Mouse (Mus musculus) sigmoid colon, adult 10 weeks (tissue): Measurements from ENCODE around the gene Grm2. TPM values are rescaled to one million over a fixed set of nuclear protein-coding genes. Genes with fewer than 3 reads are reported as not detected.

Source experiments
- polyA plus RNA-seq: library from polyadenylated mRNA; stranded (reverse); fragments of 350-450 nt; fragmentation: Illumina TruSeq; extraction: RNeasy Lipid Tissue Mini Kit (QIAGEN cat#74804); gene quantifications from one replicate; pipeline ENCODE4 v1.2.3, GENCODE M21; 2014; ENCODE audit warnings: low read depth, low replicate concordance

Gene Grm2
- polyA plus RNA-seq: not detected

GRCm38 (mm10) chr9:106655884-106656720, at the start of gene Grm2:
Gene Grm2 (minus strand): TSS chr9:106656082.

GRCm38 (mm10) chr9:106685249-106686101, 29.6 kb upstream of the Grm2 start, which contains the start of gene Tex264:
Gene Tex264 (minus strand): TSS chr9:106685927.

GRCm38 (mm10) chr9:106626282-106626681, 29.6 kb downstream of the Grm2 start, which contains the start of gene Iqcf6:
Gene Iqcf6 (plus strand): TSS chr9:106626582.

Other genes with a start within 250 kb of the Grm2 start
- gene Rpl29, start 226.6 kb downstream of the Grm2 start, polyA plus RNA-seq: 46.6 TPM
- gene Acy1, start 217.8 kb downstream of the Grm2 start, polyA plus RNA-seq: 2.6 TPM
- gene Abhd14b, start 208.6 kb downstream of the Grm2 start, polyA plus RNA-seq: 22.5 TPM
- gene Abhd14a, start 208.4 kb downstream of the Grm2 start, polyA plus RNA-seq: 2.9 TPM
- 1.1 TPM for gene Pcbp4, start 202.8 kb downstream of the Grm2 start, polyA plus RNA-seq
- not detected for gene Gpr62, start 190.1 kb downstream of the Grm2 start, polyA plus RNA-seq
- not detected for gene Rrp9, start 180.1 kb downstream of the Grm2 start, polyA plus RNA-seq
- gene Parp3, start 179.1 kb downstream of the Grm2 start, polyA plus RNA-seq: 11.2 TPM
- not detected for gene Iqcf1, start 156.1 kb downstream of the Grm2 start, polyA plus RNA-seq
- gene Iqcf5, start 141.5 kb downstream of the Grm2 start, polyA plus RNA-seq: not detected
- gene Iqcf3, start 94.5 kb downstream of the Grm2 start, polyA plus RNA-seq: not detected
- gene Iqcf4, start 85.1 kb downstream of the Grm2 start, polyA plus RNA-seq: not detected
- gene Iqcf6, start 29.5 kb downstream of the Grm2 start, polyA plus RNA-seq: not detected
- gene Tex264, start 29.8 kb upstream of the Grm2 start, polyA plus RNA-seq: 2.6 TPM
- 9.3 TPM for gene Rad54l2, start 133.1 kb upstream of the Grm2 start, polyA plus RNA-seq
- 24.9 TPM for gene Dcaf1, start 165.8 kb upstream of the Grm2 start, polyA plus RNA-seq
- gene Rbm15b, start 231.3 kb upstream of the Grm2 start, polyA plus RNA-seq: 13.2 TPM
- 103 TPM for gene Manf, start 235.9 kb upstream of the Grm2 start, polyA plus RNA-seq